Mouse (Mus musculus): ENCODE data around the gene Dclk3. TPM values are rescaled to one million over a fixed set of nuclear protein-coding genes. Genes with fewer than 3 reads are reported as not detected.

The Dclk3 gene
- total RNA-seq, 2 experiments from 2014 or later, result 21.0 to 21.1 TPM

DNA sequence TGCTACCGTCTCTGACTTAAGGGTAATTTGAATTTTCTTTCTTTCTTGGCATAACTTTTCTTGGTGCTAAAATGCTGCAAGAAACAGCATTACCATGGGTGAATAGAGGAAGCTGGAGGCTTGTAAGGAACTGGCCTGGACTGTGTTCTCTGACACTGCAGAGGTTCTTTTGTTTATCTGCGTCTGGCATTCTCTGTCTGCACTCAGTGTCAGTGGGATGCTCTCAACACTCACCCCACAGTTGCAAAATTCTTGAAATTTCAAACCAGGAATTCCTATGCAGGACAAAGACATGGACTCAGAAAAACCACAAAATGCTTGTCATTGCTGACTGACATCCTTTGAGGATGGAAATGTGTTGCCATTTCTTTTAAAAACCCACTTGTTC, 9.5 kb upstream of the Dclk3 start:
- intact Hi-C loops (cut with DNase I), result loop anchor here (10.0 kb wide), 1 partner anchor 45 kb away; no protein-coding TSS in a partner anchor
- DNase-seq, result no peak

DNA sequence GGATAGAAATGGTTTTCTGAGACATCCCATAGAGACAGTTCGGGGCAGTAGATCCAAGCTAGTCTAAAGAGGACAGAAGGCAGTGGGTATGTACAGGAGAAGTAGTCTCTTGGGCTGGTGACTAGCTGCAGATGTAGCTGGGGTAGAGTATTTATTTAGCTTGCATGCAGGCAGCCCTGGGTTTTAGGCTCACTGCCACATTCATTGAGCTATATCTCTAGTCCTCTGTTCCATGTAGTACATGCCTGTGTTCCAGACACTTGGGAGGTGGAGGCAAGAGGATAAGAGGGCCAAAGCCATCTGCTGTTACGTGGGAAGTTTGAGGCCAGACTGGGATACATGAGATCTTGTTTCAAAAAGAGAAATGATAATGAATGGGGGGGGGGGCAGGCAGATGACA, 3.5 kb upstream of the Dclk3 start:
- intact Hi-C loops (cut with DNase I), result no loop called here
- no peak for DNase-seq

DNA sequence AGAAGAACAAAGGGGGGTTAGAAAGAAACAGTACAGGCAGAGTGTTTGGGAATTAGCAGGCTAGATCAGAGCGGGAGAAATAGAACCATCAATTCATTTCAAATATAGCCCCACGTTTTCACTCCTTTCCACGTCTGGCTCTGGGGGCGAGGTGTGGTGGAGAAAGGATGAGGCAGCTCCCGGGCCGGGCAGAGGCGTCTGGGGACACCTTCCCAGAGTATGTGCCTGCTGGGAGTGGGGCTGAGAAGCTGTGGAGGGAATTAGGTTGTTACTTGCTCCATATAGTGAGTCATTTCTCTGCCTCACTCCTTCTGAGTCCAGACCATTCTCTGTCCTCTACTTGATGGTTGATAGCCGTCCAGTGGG, 938 bp downstream of the Dclk3 start:
- intact Hi-C loops (cut with DNase I), result no loop called here
- no peak for DNase-seq

- no peak for DNase-seq
- intact Hi-C loops (cut with DNase I), result no loop called here
Measured at GRCm38 (mm10) chr9:111440446-111440845, 1.6 kb downstream of the Dclk3 start.

DNA sequence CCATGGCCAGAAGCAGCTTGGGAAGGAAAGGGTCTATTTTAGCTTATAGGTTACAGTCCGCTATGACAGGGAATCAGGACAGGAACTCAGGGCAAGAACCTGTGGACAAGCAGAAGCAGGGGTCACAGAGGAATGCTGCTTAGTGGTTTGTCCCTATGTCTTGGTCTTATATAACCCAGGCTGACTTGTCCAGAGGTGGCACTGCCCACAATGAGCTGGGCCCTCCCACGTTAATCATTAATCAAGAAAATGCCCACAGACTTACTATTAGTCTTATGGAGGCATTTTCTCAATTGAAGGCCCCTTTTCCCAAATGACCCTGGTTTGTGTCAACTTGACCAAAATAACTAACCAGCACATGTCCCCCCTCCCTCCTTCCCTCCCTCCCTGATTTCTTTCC, 2.3 kb downstream of the Dclk3 start:
- DNase-seq, result no peak
- intact Hi-C loops (cut with DNase I), result no loop called here

GRCm38 (mm10) chr9:111446204-111446603, 7.3 kb downstream of the Dclk3 start:
- no peak for DNase-seq
- intact Hi-C loops (cut with DNase I), result no loop called here

DNA sequence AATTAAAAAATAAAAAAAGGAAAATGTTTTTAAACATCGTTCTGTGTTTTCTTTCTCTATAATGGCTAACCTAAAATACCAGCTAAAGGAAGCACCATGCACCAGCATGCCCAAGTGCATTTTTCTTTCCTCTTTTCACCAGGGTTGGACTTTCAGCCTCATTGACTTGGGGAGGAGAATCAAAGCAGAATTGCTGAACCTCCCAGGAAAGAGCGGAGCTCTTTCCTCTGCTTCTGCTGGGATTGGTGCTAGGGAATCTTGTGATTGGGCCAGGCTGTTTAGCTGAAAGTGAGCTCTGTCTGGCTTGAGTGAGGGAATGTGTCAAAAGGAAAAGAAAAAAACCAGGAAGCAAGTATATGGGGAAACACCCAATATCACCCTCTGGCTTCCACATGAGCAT, 10.1 kb downstream of the Dclk3 start:
- DNase-seq, result no peak
- intact Hi-C loops (cut with DNase I), result no loop called here

DNA sequence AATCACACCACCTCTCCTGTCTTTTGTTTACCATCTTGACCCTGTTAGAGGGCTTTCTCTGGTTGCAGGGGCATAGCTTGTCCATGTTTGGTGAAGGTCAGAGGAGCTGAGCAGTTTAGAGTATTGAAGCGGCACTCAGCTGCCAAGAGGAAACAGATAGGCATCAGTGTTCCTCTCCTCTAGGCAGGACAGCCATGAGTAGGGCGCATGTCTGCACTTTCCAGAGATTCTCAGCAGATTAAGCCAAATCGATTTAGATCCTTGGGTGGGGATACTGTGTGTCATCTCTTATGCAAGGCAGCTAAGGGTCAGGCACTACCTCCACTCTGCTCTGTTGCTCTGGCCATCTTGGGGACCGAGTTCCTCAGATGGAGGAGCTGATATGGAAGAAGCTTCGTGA, 11.0 kb downstream of the Dclk3 start:
- intact Hi-C loops (cut with DNase I), result no loop called here
- no peak for DNase-seq

GRCm38 (mm10) chr9:111450853-111451404, 12.0 kb downstream of the Dclk3 start:
- no peak for DNase-seq

GRCm38 (mm10) chr9:111453895-111454294, 15.0 kb downstream of the Dclk3 start:
- no peak for DNase-seq
- intact Hi-C loops (cut with DNase I), result no loop called here

More at GRCm38 (mm10) chr9:111450853-111451404, 12.0 kb downstream of the Dclk3 start:
- intact Hi-C loops (cut with DNase I), result no loop called here

GRCm38 (mm10) chr9:111457176-111457935, 18.5 kb downstream of the Dclk3 start:
- intact Hi-C loops (cut with DNase I), result no loop called here
- DNase-seq, result no peak

- intact Hi-C loops (cut with DNase I), result no loop called here
- no peak for DNase-seq
Measured at GRCm38 (mm10) chr9:111457936-111458310, 19.0 kb downstream of the Dclk3 start.

DNA sequence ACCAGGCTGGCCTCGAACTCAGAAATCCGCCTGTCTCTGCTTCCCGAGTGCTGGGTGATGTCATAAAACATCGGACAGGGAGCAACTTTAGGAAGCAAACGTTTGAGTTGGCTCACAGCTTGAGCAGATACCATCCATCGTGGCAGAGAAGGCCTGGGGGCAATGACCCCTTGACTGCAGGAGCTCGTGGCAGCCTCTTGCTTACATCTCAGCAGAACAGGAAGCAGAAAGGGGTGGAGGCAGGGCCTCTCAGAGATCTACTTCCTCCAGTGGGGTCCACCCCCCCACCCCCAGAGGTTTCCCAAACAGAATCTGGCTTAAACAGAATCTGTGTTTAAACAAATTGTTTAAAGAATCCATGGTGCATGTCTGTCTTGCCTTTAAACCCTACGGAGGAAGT, 20.6 kb downstream of the Dclk3 start:
- intact Hi-C loops (cut with DNase I), result no loop called here
- DNase-seq, result no peak

DNA sequence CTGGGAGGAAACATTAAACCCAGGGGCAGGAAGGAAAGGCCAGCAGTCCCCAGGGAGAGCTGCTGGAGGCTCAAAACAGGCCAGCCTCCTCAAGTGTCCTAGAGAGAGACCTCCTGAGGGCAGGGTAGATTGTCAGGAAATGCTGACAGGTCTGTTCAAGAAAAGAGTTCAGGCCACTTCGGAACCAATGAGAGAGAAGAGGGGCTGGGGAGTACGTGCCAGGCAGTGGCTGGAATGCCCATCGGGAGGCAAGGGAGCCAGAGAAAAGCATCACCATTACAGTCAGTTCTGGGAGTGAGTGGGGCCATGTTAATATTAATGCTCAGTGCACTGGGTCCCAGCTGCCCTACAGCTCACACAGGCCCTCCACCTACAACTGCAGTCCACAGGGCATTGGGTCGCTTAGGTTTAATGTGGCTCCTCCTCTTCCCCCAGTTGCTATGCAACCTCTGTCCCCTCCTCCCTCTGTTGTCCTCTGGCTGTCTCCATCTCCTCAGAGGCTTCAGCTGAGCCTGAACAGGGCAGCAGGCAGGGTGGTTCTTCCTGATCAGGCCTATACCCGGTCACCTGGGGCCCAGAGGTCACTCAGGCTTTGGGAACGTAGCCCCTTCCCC, 21.4 kb downstream of the Dclk3 start:
- DNase-seq, result no peak
- intact Hi-C loops (cut with DNase I), result no loop called here

DNA sequence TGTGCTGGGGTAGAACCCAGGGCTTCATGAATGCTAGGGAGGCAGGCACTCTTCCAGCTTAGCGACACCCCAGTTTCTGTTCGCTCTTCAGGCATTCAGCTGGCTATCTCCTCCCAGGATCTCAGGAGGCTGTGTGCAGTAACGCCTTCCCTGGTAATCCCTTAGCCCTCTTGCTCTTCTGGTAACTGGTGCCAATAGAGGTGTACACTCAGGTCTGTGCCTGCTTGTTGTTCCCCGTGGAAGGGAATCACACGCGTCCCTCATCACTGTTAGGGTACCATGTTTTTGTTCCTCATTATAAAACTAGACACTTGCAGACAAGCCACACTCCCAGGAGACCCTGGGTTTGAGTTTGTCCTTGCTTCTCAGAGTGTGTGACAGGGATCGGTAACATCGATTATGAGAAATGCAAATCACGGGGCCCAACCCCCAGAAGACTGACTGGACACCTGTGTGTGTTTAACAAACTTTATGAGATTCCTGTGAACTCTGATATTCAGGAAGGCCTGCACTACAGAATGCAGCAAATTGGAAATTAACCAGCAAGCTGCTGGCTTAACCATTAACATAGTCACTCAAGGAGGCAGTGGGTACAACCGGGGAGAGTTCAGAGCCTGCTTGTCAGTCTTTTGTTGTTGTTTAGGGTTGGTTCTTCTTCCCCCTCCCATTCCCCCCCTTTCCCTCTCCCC, 22.7 kb downstream of the Dclk3 start:
- no peak for DNase-seq
- intact Hi-C loops (cut with DNase I), result no loop called here

DNA sequence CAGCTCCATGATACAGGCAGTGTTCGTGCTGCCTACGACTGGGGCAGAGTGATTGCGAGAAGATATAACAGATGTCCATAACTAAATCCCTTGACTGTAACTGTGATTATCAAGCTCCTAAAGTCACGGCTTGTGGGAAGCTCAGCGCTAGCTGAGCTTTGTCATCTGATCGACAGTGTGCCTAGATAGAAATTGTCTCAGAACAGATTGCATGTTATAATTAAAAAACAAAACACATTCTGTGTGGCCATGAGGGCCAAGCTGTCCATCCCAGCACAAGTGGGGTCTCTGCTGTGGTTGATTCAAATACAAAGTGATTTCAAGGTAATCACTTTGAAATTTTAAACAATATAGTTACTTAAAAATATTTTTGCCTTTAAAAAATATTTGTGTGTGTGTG, 26.8 kb downstream of the Dclk3 start:
- intact Hi-C loops (cut with DNase I), result no loop called here
- no peak for DNase-seq

GRCm38 (mm10) chr9:111473686-111474457, 35.0 kb downstream of the Dclk3 start:
- no peak for DNase-seq
- intact Hi-C loops (cut with DNase I), result loop anchor here (10.0 kb wide), 1 partner anchor 49 kb away; no protein-coding TSS in a partner anchor

DNA sequence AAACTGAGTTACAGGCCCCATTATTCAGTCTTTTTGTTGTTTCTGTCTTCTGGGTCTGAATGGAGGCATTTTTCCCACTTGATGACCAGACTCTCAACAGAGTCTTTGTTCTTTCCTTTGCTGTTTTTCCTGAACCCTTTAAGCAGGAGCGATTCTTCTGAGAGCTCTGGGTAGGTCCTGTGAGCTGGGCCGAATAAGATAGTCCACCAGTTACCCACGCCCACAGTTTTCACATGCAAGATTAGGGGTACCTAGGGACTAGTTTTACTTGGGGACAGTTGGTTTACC, 35.5 kb downstream of the Dclk3 start:
- intact Hi-C loops (cut with DNase I), result loop anchor here (10.0 kb wide), 1 partner anchor 50 kb away; no protein-coding TSS in a partner anchor
- no peak for DNase-seq

DNA sequence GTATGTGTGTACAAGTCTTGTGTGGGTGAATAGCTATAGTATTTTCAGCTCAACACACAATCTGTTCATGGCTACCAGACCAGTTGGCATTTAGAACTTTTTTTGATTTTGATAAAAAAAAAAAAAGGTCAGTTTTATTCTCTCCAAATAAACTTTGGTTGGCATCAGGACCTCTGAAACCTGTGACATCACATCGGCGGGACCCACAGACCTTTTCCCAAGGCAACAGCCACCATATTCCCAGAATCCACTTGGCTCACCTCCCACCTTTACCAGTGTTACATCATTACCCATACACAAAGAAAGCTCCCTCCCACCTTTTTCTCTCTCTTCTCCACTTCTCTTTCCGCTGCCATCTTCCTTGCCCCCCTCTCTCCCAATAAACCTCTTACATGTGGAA, 36.4 kb downstream of the Dclk3 start:
- no peak for DNase-seq
- intact Hi-C loops (cut with DNase I), result loop anchor here (5.0 to 10.0 kb wide), 2 partner anchors 50 to 183 kb away; no protein-coding TSS in a partner anchor

- intact Hi-C loops (cut with DNase I), result loop anchor here (5.0 to 10.0 kb wide), 2 partner anchors 51 to 184 kb away; no protein-coding TSS in a partner anchor
- no peak for DNase-seq
Measured at GRCm38 (mm10) chr9:111475973-111476372, 37.1 kb downstream of the Dclk3 start.

Measured in left cerebral cortex, postnatal 4 days (tissue).